Mouse (Mus musculus) neural tube, embryonic 15.5 days (tissue): ENCODE results near the gene Pin1rt1. TPM values are rescaled to one million over a fixed set of nuclear protein-coding genes. Genes with fewer than 3 reads are reported as not detected.

Experiments
- ATAC-seq: fragments of 200-750 bp; cut with Nextera tagmentation; 2 replicates; pipeline ENCODE4 v1.8.0; 2017; ENCODE audit warnings: mild to moderate bottlenecking, moderate TSS enrichment, moderate library complexity; ENCODE audit not compliant: low FRiP score
- H3K27ac ChIP-seq: fragments of 300-500 bp; sonication (generic); replicated peaks from 2 replicates; pipeline ENCODE4 v1.5.1; 2015; ENCODE audit warnings: mild to moderate bottlenecking, inconsistent platforms
- H3K27me3 ChIP-seq: fragments of 300-500 bp; sonication (generic); replicated peaks from 2 replicates; pipeline ENCODE4 v1.6.1; 2015; ENCODE audit warnings: inconsistent platforms
- H3K36me3 ChIP-seq: fragments of 300-500 bp; sonication (generic); 2 replicates; pipeline ENCODE4 v1.6.1; 2015; ENCODE audit warnings: inconsistent platforms
- H3K4me1 ChIP-seq: fragments of 300-500 bp; sonication (generic); 2 replicates; pipeline ENCODE4 v1.6.1; 2015; ENCODE audit warnings: inconsistent platforms
- H3K4me2 ChIP-seq: fragments of 300-500 bp; sonication (generic); 2 replicates; pipeline ENCODE4 v1.6.1; 2015; ENCODE audit warnings: inconsistent platforms, mild to moderate bottlenecking, moderate library complexity
- H3K4me3 ChIP-seq: fragments of 300-500 bp; sonication (generic); replicated peaks from 2 replicates; pipeline ENCODE4 v1.5.1; 2015; ENCODE audit warnings: mild to moderate bottlenecking, inconsistent platforms
- H3K9ac ChIP-seq: fragments of 300-500 bp; sonication (generic); replicated peaks from 2 replicates; pipeline ENCODE4 v1.6.1; 2015; ENCODE audit warnings: mild to moderate bottlenecking, inconsistent platforms
- H3K9me3 ChIP-seq: fragments of 300-500 bp; sonication (generic); replicated peaks from 2 replicates; pipeline ENCODE4 v1.6.1; 2016; ENCODE audit warnings: inconsistent platforms
- WGBS: fragments of 180-500 bp; shearing (Covaris S2); methylation state at CpG from one replicate; pipeline ENCODE4 v1.1.7; 2015; ENCODE audit warnings: mixed read lengths; 5-methylcytosine and 5-hydroxymethylcytosine counted together
- polyA plus RNA-seq: library from polyadenylated mRNA; unstranded; fragments of >200 nt; fragmentation: Nextera tagmentation; extraction: Ambion mirVana; gene quantifications from 2 replicates; pipeline ENCODE4 v1.2.1, GENCODE M21; 2015

Gene Pin1rt1
- polyA plus RNA-seq, 1 experiment from 2014 or later = 0.35 TPM

- Histone ChIP-seq H3K27ac (no peak overlapping the region), H3K36me3 (peaks cover 34% of the 10 kb centered on the region), H3K4me1 (peaks cover 3% of the 10 kb centered on the region), H3K27me3 (no peaks in the 10 kb centered on the region), H3K9me3 (no peaks in the 10 kb centered on the region), H3K4me3 (no peak overlapping the region), H3K4me2 (no peak overlapping the region), H3K9ac (no peak overlapping the region)
- peak; percentile 91 for ATAC-seq
- 6% methylated on average over 13 of the region's 13 CpGs for WGBS
These were observed 30.8 kb downstream of the Pin1rt1 start for GRCm38 (mm10) chr2:104685418-104685817.

DNA sequence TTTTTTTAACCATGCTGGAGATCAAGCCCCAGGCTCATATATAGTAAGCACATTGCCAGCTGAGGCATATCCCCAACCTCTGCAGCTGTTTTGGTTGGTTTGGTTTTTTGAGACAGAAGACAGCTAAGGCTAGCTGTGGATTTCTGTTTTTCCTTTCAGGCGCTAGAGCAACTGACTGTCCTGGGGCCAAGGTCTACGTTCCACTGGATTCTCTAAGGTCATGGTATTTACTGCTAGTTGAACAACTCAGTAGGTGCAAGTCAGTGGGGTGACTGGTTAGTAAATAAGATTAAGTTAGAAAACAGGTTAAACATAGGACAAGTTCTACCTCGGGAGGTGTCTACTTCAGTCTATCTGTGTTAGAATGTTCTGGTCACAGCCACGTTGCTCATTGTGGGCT, 31.4 kb downstream of the Pin1rt1 start:
- no peak for ATAC-seq
- H3K9ac ChIP-seq = no peak overlapping the region
- no peak overlapping the region for H3K27ac ChIP-seq
- peaks cover 3% of the 10 kb centered on the region for H3K4me1 ChIP-seq
- no peak overlapping the region for H3K4me2 ChIP-seq
- no peak overlapping the region for H3K4me3 ChIP-seq
- WGBS = 94% methylated on average over 4 of the region's 4 CpGs
- peaks cover 38% of the 10 kb centered on the region for H3K36me3 ChIP-seq
- no peaks in the 10 kb centered on the region for H3K9me3 ChIP-seq
- H3K27me3 ChIP-seq = no peaks in the 10 kb centered on the region

DNA sequence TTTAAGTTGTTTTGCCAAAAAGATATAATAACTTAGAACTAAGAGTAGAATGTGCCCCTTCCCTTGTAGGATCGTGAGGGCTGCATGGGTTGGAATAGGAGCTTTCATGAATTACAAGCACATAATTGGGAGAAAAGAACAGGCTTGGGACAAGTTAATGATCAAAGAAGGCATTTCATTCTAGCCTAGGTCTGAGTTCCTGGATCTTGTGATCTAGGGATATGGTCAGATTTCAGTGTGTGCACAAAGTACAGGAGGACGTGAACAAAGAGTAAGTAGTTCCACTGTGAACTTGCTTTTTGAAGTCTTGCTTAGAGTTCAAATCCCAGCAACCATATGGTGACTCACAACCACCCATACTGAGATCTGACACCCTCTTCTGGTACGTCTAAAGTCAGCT, 38.9 kb downstream of the Pin1rt1 start:
- H3K27ac ChIP-seq = no peak overlapping the region
- H3K9ac ChIP-seq = no peak overlapping the region
- WGBS = 87% methylated on average over 3 of the region's 3 CpGs
- no peaks in the 10 kb centered on the region for H3K9me3 ChIP-seq
- H3K4me3 ChIP-seq = no peak overlapping the region
- H3K4me2 ChIP-seq = no peak overlapping the region
- peaks cover 38% of the 10 kb centered on the region for H3K36me3 ChIP-seq
- no peak for ATAC-seq
- H3K27me3 ChIP-seq = no peaks in the 10 kb centered on the region
- H3K4me1 ChIP-seq = no peaks in the 10 kb centered on the region

DNA sequence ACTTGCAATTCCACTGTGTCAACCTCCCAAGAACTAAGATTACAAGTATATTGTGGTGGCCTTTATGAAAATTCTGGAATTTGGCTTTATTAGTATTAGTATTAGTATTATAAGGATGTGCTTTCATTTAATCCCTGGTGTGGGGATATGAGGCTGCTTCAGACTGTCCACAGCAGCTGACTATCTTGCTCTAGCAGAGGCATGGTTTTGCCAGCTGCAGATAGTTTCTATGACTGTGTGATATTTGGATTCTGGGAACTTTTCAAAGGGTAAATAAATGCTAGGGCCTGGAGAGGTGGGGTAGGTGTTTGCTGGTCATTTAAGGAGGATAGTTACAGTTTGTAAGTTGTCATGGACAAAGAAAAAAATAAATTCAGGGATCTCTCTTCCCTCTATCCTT, 44.5 kb downstream of the Pin1rt1 start:
- no peaks in the 10 kb centered on the region for H3K27me3 ChIP-seq

DNA sequence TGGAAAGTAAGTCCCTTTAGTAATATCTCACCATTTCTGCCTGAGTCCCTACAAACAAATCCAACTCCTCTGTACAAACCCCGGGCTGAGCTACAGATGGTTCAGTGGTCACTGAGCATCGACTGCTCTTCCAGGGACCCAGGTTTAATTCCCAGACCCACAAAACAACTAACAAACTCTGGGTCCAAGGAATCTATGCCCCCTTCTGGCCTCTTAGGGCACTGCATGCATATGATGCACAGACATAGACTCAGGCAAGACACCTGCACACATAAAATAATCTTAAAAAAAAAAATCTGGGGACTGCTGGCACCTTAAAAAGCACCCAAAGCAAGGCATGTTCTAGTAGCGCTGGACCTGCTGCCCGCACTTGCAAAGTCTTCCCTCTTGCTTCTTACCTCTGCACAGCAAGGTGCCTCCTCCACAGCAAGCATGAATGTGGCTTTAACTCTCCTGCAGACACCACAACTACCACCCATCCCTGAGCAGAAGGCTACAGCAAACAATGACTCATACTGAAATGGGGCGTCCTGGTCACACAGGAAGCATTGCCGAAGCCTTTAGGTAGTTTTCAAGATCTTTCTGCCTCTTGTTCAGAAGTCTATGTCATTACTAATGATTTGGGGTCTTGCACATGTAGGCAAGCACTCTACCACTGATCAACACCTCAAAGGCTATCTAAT, 46.9 kb downstream of the Pin1rt1 start:
- no peaks in the 10 kb centered on the region for H3K27me3 ChIP-seq
- WGBS = 87% methylated on average over 6 of the region's 6 CpGs
- no peak overlapping the region for H3K4me3 ChIP-seq
- no peaks in the 10 kb centered on the region for H3K4me1 ChIP-seq
- H3K9me3 ChIP-seq = no peaks in the 10 kb centered on the region
- no peak overlapping the region for H3K9ac ChIP-seq
- H3K36me3 ChIP-seq = peaks cover 25% of the 10 kb centered on the region
- ATAC-seq = no peak
- H3K4me2 ChIP-seq = no peak overlapping the region
- no peak overlapping the region for H3K27ac ChIP-seq

More for the DNA sequence above, 44.5 kb downstream of the Pin1rt1 start:
- Histone ChIP-seq H3K4me3 (no peak overlapping the region), H3K36me3 (peaks cover 18% of the 10 kb centered on the region), H3K4me2 (no peak overlapping the region), H3K9ac (no peak overlapping the region), H3K4me1 (no peaks in the 10 kb centered on the region), H3K9me3 (no peaks in the 10 kb centered on the region), H3K27ac (no peak overlapping the region)
- ATAC-seq = no peak

Other genes starting within 250 kb of the Pin1rt1 start
- gene Hipk3, start 221.9 kb downstream of the Pin1rt1 start, polyA plus RNA-seq = 7.2 and 9.8 TPM in 2 replicates
- 84.4 and 86.5 TPM in 2 replicates for gene Cstf3, start 125.9 kb downstream of the Pin1rt1 start, polyA plus RNA-seq
- 52.6 and 60.0 TPM in 2 replicates for gene Tcp11l1, start 4.2 kb downstream of the Pin1rt1 start, polyA plus RNA-seq
- 1.1 and 3.6 TPM in 2 replicates for gene Depdc7, start 26.5 kb upstream of the Pin1rt1 start, polyA plus RNA-seq
- 4.9 and 6.0 TPM in 2 replicates for gene Qser1, start 100.4 kb upstream of the Pin1rt1 start, polyA plus RNA-seq
- gene Prrg4, start 133.5 kb upstream of the Pin1rt1 start, polyA plus RNA-seq = 0.93 and 1.6 TPM in 2 replicates
- gene Ccdc73, start 151.4 kb upstream of the Pin1rt1 start, polyA plus RNA-seq = 6.7 and 7.9 TPM in 2 replicates